Mouse (Mus musculus): Measurements from ENCODE around the gene Tent2. TPM values are rescaled to one million over a fixed set of nuclear protein-coding genes. Genes with fewer than 3 reads are reported as not detected.

The Tent2 gene
- polyA plus RNA-seq, 1 experiment = 15.9 TPM

DNA sequence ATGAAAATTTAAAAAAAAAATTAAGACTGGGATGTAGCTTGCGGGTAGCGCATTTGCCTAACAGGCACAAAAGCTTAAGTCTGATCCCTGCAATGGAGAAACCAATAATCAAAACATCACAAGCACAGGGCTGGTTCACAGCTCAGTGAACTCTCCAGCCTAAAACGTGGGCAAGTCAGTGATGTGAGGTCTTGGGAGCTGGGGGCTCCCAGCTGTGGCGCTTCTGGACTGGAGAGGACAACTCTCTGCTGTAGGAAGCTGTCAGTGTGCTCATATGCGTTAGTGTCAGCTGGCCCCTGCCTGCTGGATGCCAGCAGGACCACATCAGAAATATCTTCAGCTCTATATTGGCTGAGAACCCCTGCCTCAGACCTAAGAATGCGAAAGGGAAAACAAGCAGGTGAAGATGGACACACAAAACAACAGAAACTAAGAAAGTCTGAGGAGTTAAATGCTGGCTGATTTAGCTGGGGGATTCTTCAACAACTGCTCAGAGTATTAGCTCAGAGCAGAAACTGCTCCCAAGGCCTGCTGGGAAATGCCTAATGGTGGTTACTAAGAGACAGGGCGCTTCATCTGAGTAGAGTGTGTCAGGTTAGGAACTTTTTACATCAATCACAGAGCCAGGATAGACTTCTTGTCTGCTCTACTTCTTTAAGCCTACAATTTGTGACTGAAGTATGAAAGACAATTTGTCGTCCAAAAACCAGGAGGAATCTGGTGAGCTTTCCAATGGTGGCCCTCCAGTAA is 63.9 kb downstream of the Tent2 start:
- 78% methylated on average over 8 of the region's 8 CpGs for WGBS
- H3K27me3 ChIP-seq (replicated peaks; ENCODE audit: control insufficient read depth, insufficient read depth, low read length) = no peaks in the 10 kb centered on the region
- H3K36me3 ChIP-seq (ENCODE audit: control insufficient read depth, insufficient read depth, low read length) = no peaks in the 10 kb centered on the region
- H3K27ac ChIP-seq (ENCODE audit: insufficient read depth, low read depth, low read length) = no peak overlapping the region
- DNase-seq = no peak
- TF ChIP-seq POLR2A (IDR thresholded peaks at IDR 0.05; ENCODE audit: low read depth, low read length) (no peak), CTCF (conservative IDR thresholded peaks at IDR 0.05; ENCODE audit: insufficient read depth, insufficient read length, low read depth, low read length) (no peak)
- no peaks in the 10 kb centered on the region for H3K4me1 ChIP-seq (ENCODE audit: control insufficient read depth, insufficient read depth, low read length)
- H3K4me3 ChIP-seq (ENCODE audit: insufficient read depth, low read depth, low read length) = no peak overlapping the region

DNA sequence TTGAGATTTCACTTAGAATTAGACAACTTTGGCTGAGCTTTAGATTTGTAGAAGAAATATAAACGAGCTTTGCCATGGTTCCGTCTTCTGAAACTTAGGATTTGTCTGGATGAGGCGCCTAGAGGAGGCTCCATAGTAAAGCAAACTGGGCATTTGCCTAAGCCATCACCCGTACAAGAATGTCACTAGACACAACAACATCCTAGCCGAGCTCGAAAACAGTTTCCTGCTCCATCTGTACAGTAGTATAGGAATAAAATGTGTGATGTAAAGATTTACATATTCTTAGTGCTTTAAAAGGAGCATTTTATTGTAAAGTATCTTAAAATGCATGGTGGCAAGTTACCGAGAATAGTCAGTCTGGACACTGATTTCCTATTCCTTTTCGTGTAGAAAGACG is 69.9 kb downstream of the Tent2 start:
- DNase-seq = no peak
- Histone ChIP-seq H3K4me1 (ENCODE audit: control insufficient read depth, insufficient read depth, low read length) (no peaks in the 10 kb centered on the region), H3K36me3 (ENCODE audit: control insufficient read depth, insufficient read depth, low read length) (no peaks in the 10 kb centered on the region), H3K27ac (ENCODE audit: insufficient read depth, low read depth, low read length) (no peak overlapping the region), H3K4me3 (ENCODE audit: insufficient read depth, low read depth, low read length) (no peak overlapping the region), H3K27me3 (replicated peaks; ENCODE audit: control insufficient read depth, insufficient read depth, low read length) (no peaks in the 10 kb centered on the region)
- WGBS = 93% methylated on average over 9 of the region's 9 CpGs
- TF ChIP-seq POLR2A (IDR thresholded peaks at IDR 0.05; ENCODE audit: low read depth, low read length) = no peak
- TF ChIP-seq CTCF (conservative IDR thresholded peaks at IDR 0.05; ENCODE audit: insufficient read depth, insufficient read length, low read depth, low read length) = no peak

DNA sequence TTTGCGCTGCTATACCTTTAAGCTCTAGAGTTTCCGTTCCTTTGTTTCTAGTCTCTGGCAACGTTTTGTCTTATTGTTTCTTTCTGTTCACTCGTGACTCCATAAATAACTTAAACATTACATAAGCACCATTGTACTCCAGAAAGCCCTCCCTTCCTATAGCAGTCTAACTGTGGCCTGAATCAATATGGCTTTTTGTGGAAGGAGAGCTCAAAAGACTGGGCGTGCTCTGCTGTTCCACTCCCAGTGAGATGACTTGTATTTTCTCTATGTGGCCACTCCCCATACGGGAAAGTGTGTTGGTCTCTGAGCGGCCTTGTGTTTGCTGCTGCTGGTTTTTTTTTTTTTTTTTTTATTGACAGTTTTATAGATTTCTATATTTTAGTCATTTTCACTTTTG is 74.9 kb downstream of the Tent2 start:
- Histone ChIP-seq H3K36me3 (ENCODE audit: control insufficient read depth, insufficient read depth, low read length) (no peaks in the 10 kb centered on the region), H3K4me3 (ENCODE audit: insufficient read depth, low read depth, low read length) (no peak overlapping the region), H3K4me1 (ENCODE audit: control insufficient read depth, insufficient read depth, low read length) (no peaks in the 10 kb centered on the region), H3K27me3 (replicated peaks; ENCODE audit: control insufficient read depth, insufficient read depth, low read length) (no peaks in the 10 kb centered on the region), H3K27ac (ENCODE audit: insufficient read depth, low read depth, low read length) (no peak overlapping the region)
- no peak for TF ChIP-seq POLR2A (IDR thresholded peaks at IDR 0.05; ENCODE audit: low read depth, low read length)
- no peak for TF ChIP-seq CTCF (conservative IDR thresholded peaks at IDR 0.05; ENCODE audit: insufficient read depth, insufficient read length, low read depth, low read length)
- 70% methylated on average over 7 of the region's 7 CpGs for WGBS
- no peak for DNase-seq

DNA sequence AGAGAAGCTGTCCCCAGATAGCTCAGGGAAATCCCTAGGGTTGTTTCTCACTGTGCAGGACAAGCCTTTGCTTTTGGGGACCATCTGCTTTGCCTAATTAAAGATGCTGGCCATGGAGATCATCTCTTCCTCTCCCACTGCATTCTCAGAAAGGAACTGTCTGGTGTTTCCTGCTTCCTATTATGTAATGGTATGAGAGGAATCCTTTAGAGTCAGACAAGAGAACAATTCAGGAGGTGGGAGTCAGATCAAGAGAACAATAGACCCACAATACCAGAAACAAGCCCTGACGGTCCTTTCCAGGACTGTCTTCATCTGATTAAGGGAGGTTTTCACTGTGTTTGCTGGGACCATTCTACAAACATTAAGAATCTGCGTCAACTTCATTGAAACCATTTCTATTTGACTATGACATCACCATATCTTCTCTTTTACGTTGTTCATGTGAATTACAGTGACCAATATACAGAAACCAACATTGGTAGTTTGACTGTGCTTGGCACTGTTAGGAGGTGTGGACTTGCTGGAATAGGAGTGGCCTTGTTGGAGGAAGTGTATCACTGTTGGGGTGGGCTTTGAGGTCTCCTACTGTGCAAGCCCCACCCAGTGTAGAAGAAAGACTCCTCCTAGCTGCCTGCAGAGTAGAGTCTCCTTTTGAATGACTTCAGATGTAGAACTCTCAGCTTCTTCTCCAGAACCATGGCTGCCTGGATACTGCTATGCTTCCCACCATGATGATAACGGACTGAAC is 89.7 kb downstream of the Tent2 start:
- Histone ChIP-seq H3K4me3 (ENCODE audit: insufficient read depth, low read depth, low read length) (no peak overlapping the region), H3K36me3 (ENCODE audit: control insufficient read depth, insufficient read depth, low read length) (no peaks in the 10 kb centered on the region), H3K27me3 (replicated peaks; ENCODE audit: control insufficient read depth, insufficient read depth, low read length) (no peaks in the 10 kb centered on the region), H3K4me1 (ENCODE audit: control insufficient read depth, insufficient read depth, low read length) (no peaks in the 10 kb centered on the region), H3K27ac (ENCODE audit: insufficient read depth, low read depth, low read length) (no peak overlapping the region)
- 85% methylated on average over 4 of the region's 4 CpGs for WGBS
- no peak for DNase-seq
- TF ChIP-seq CTCF (conservative IDR thresholded peaks at IDR 0.05; ENCODE audit: insufficient read depth, insufficient read length, low read depth, low read length) (no peak), POLR2A (IDR thresholded peaks at IDR 0.05; ENCODE audit: low read depth, low read length) (no peak)

DNA sequence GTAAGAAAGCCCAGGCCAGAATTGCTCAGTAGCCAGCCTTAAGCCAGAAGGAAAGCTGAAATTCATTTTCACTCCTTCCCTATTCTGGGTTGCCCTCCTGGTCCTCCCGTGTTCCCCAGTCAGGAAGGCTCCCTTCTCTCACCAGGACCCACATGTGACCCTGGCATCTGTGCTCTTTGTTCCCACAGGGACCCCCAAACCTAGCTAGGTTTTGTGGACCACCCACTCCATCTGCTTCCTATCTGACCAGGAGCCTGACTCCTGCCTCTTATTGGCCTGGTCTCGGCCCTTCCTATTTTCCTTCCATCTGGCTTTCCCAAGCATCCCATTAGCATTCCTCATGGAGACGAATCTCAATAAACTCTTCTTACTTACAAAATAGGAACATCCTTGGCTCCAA is 93.6 kb downstream of the Tent2 start:
- Histone ChIP-seq H3K4me3 (ENCODE audit: insufficient read depth, low read depth, low read length) (no peak overlapping the region), H3K27ac (ENCODE audit: insufficient read depth, low read depth, low read length) (no peak overlapping the region), H3K27me3 (replicated peaks; ENCODE audit: control insufficient read depth, insufficient read depth, low read length) (no peaks in the 10 kb centered on the region), H3K4me1 (ENCODE audit: control insufficient read depth, insufficient read depth, low read length) (no peaks in the 10 kb centered on the region), H3K36me3 (ENCODE audit: control insufficient read depth, insufficient read depth, low read length) (no peaks in the 10 kb centered on the region)
- TF ChIP-seq CTCF (conservative IDR thresholded peaks at IDR 0.05; ENCODE audit: insufficient read depth, insufficient read length, low read depth, low read length) (no peak), POLR2A (IDR thresholded peaks at IDR 0.05; ENCODE audit: low read depth, low read length) (no peak)
- 94% methylated on average over 3 of the region's 3 CpGs for WGBS
- no peak for DNase-seq

DNA sequence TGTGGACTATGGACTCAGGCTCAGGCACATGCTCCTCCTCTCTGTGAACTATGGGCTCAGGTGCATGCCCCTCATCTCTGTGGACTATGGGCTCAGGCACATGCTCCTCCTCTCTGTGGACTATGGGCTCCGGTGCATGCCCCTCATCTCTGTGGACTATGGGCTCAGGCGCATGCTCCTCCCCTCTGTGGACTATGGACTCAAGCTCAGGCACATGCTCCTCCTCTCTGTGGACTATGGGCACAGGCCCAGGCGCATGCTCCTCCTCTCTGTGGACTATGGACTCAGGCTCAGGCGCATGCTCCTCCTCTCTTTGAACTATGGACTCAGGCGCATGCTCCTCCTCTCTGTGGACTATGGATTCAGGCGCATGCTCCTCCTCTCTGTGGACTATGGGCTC is 95.5 kb downstream of the Tent2 start:
- H3K36me3 ChIP-seq (ENCODE audit: control insufficient read depth, insufficient read depth, low read length) = no peaks in the 10 kb centered on the region
- no peaks in the 10 kb centered on the region for H3K4me1 ChIP-seq (ENCODE audit: control insufficient read depth, insufficient read depth, low read length)
- no peak overlapping the region for H3K27ac ChIP-seq (ENCODE audit: insufficient read depth, low read depth, low read length)
- 90% methylated on average over 6 of the region's 6 CpGs for WGBS
- no peaks in the 10 kb centered on the region for H3K27me3 ChIP-seq (replicated peaks; ENCODE audit: control insufficient read depth, insufficient read depth, low read length)
- TF ChIP-seq CTCF (conservative IDR thresholded peaks at IDR 0.05; ENCODE audit: insufficient read depth, insufficient read length, low read depth, low read length) = no peak
- no peak for TF ChIP-seq POLR2A (IDR thresholded peaks at IDR 0.05; ENCODE audit: low read depth, low read length)
- no peak for DNase-seq
- no peak overlapping the region for H3K4me3 ChIP-seq (ENCODE audit: insufficient read depth, low read depth, low read length)

Other genes starting within 250 kb of the Tent2 start
- 0.10 and 1.0 TPM in 2 replicates for gene Cmya5, start 47.7 kb downstream of the Tent2 start, polyA plus RNA-seq (2012; rRNA removed)
- 2.5 and 2.7 TPM in 2 replicates for gene Homer1, start 107.2 kb upstream of the Tent2 start, polyA plus RNA-seq (2012; rRNA removed)